Mouse (Mus musculus): ENCODE results near the gene Vps54. TPM values are rescaled to one million over a fixed set of nuclear protein-coding genes. Genes with fewer than 3 reads are reported as not detected.
A peak's percentile ranks its signal among the peaks of the same experiment; 100 is the strongest.
"Not testable (repeated sequence)": the region's sequence is repeated elsewhere in the genome, so short reads cannot be mapped to it uniquely, and the experiment has no call there.

Vps54 gene
- 22.9 and 25.2 TPM in 2 replicates for polyA plus RNA-seq (2012; rRNA removed)

DNA sequence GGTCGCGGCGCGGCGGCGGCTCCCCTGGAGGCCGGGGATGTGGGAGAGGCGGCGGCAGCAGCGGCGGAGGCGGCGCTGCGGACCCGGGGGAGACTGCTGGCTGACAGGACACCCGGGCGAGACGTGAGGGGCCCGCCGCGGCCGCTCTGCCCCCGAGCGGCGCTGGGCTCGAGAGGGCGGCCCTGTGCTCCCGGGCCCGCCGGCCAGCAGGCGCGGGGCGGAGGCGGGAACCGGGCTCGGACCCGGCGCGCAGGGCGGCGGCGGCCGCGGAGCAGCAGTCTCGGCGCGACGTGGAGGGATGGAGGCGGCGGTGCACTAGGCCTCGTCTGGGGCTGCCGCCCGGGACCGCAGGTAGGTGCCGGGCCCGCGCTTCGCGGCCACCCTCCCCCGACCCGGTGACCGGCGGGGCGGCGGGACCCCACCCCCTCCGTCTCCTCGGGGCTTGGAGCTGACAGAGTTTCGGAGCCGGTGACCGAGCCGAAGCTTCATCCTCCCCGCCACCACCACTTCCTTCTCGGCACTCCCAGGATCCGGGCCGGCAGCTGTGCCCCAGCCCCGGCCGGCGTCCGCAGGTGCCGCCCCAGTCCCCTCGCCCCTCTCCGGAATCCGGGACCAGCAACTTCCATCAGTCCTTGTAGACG is at the start of gene Vps54:
Gene Vps54, plus strand, starts transcription at position 261 of the 641 bp plus-strand sequence.
- TF ChIP-seq POLR2A (IDR thresholded peaks at IDR 0.05; ENCODE audit: extremely low read depth, insufficient read depth, low read length) (no peak), CTCF (IDR thresholded peaks at IDR 0.05; ENCODE audit: extremely low read depth, insufficient read depth, low read length) (no peak)
- H3K4me1 ChIP-seq (ENCODE audit: control insufficient read depth, insufficient read depth, low read length), result peaks cover 2% of the 10 kb centered on the region; the same call in 1 of the 2 replicates
- H3K4me3 ChIP-seq (ENCODE audit: insufficient read depth, low read length), result peak within 1 kb of the TSS; percentile 74
- peak within 1 kb of the TSS; percentile 92 for H3K27ac ChIP-seq (ENCODE audit: insufficient read depth, low read length)

DNA sequence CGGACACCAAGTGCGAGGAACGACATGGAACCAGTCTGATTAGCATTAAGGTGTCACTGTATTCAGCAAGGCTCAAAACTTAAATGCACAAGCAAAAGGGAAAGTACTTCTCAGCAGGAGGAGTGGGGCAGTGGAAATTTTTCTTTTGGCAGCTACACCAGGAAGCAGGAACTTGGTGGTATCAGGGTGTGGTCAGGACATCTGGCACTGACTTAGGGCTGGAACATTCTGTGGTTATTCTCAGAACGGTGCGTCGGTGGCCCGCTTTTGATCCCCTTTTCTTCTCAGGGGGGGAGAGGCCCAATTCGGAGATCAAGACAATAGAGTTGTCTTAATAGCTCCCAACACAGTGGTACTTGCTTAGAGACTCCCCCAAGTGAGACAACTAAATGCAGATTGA is 47.3 kb upstream of the Vps54 start:
- H3K4me1 ChIP-seq (ENCODE audit: control insufficient read depth, insufficient read depth, low read length); H3K4me3 ChIP-seq (ENCODE audit: insufficient read depth, low read length); H3K27ac ChIP-seq (ENCODE audit: insufficient read depth, low read length): not testable (repeated sequence)

DNA sequence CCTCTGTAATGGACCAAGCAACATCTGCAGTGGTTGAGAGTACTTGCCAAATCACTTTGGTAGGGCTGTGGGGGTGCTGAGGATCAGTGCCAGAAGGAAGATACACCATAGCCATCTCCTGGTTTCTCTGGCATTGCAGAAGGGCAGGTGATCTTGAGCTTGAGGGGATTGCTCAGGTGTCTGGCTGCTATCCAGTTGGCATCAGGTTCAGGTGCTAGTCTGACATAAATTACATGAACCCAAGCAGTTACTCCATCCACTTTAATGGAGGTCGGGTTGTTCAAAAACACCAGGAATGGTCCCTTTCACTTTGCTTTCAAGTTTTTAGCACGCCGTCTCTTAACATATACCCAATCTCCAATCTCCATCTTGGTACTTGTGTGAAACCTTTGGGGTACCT is 44.2 kb upstream of the Vps54 start:
- Histone ChIP-seq H3K4me3 (ENCODE audit: insufficient read depth, low read length) (no peak overlapping the region), H3K27ac (ENCODE audit: insufficient read depth, low read length) (no peak overlapping the region), H3K4me1 (ENCODE audit: control insufficient read depth, insufficient read depth, low read length) (peaks cover 5% of the 10 kb centered on the region)
- TF ChIP-seq POLR2A (IDR thresholded peaks at IDR 0.05; ENCODE audit: extremely low read depth, insufficient read depth, low read length), result no peak
- TF ChIP-seq CTCF (IDR thresholded peaks at IDR 0.05; ENCODE audit: extremely low read depth, insufficient read depth, low read length), result no peak

DNA sequence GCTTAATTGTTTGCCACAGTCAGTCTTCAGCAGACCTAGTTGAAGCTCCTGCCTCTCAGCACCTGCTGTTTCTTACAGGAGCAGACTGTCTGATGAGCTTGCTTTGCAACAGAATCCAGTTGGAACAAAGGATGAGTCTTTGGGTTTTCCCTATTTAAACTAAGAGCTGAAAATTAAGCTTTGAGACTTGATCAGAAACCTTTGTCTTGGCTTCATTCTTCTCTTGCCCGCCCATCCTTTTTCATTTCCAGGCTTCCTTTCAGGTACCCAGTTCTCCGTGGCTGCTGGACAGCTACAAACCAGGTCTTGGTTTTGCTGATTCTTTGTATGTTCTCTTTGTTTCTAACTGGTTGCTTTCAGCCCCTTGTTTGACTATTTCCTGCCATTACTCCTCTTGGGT is 30.0 kb upstream of the Vps54 start:
- H3K4me3 ChIP-seq (ENCODE audit: insufficient read depth, low read length), result no peak overlapping the region
- TF ChIP-seq CTCF (IDR thresholded peaks at IDR 0.05; ENCODE audit: extremely low read depth, insufficient read depth, low read length) (no peak), POLR2A (IDR thresholded peaks at IDR 0.05; ENCODE audit: extremely low read depth, insufficient read depth, low read length) (no peak)
- H3K4me1 ChIP-seq (ENCODE audit: control insufficient read depth, insufficient read depth, low read length), result no peaks in the 10 kb centered on the region
- no peak overlapping the region for H3K27ac ChIP-seq (ENCODE audit: insufficient read depth, low read length)

DNA sequence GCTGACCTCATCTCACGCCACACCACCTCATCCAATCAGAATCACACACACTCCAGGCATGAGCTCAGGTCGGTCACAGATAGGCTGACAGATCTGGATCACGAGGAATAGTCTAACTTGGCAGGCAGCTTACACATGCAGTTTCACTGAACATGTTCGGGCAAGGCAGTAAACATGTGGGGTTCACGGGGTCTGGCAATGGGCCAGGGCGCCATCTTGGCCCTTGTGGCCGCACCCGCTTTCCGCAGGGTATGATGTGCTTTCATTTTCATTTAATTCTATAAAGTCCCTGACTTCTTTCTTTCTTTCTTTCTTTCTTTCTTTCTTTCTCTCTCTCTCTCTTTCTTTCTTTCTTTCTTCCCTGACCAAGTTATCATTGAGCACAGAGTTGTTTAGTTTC is 29.4 kb upstream of the Vps54 start:
- not testable (repeated sequence) for H3K27ac ChIP-seq (ENCODE audit: insufficient read depth, low read length); H3K4me1 ChIP-seq (ENCODE audit: control insufficient read depth, insufficient read depth, low read length); H3K4me3 ChIP-seq (ENCODE audit: insufficient read depth, low read length)

DNA sequence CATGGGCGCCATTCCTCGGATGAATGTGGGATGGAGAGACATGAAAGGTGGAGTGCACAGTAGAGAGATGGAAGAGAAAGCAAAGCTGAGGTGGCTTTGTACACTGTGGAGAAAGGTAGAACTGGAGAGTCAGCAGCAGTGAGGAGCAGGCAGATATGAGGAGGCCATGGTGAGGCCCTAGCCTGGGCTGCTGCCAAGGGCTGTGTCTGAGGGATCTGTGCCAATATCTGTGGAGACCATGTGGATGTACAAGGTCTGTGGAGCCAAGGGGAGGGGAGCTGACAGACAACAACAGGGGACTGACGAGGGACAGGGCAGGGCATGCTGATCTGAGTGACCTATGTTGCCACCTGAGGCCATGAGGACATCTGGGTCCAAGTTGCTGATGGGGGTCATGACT is 21.7 kb upstream of the Vps54 start:
- Histone ChIP-seq H3K4me1 (ENCODE audit: control insufficient read depth, insufficient read depth, low read length) (no peaks in the 10 kb centered on the region), H3K4me3 (ENCODE audit: insufficient read depth, low read length) (no peak overlapping the region), H3K27ac (ENCODE audit: insufficient read depth, low read length) (no peak overlapping the region)
- no peak for TF ChIP-seq POLR2A (IDR thresholded peaks at IDR 0.05; ENCODE audit: extremely low read depth, insufficient read depth, low read length)
- TF ChIP-seq CTCF (IDR thresholded peaks at IDR 0.05; ENCODE audit: extremely low read depth, insufficient read depth, low read length), result no peak

DNA sequence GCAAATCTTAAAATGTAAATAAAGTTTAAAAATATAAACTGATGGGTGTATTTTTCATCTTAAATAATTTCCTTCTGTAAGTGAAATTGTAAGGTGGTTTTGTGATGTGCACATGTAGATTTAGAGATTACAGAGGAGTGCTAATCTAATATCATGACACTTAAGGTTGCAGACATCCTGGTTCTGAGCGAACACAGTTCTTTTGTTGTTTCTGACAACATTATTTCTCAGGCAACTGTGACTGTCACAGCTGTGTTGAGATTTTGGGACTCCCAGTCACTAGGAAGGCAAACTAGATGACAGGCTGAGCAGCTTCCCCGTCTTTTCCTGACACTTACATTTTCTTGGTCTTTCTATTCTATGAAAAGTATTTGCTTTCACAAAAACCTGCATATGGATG is 19.8 kb upstream of the Vps54 start:
- TF ChIP-seq POLR2A (IDR thresholded peaks at IDR 0.05; ENCODE audit: extremely low read depth, insufficient read depth, low read length) (no peak), CTCF (IDR thresholded peaks at IDR 0.05; ENCODE audit: extremely low read depth, insufficient read depth, low read length) (no peak)
- Histone ChIP-seq H3K4me3 (ENCODE audit: insufficient read depth, low read length) (no peak overlapping the region), H3K4me1 (ENCODE audit: control insufficient read depth, insufficient read depth, low read length) (no peaks in the 10 kb centered on the region; the same call in 1 of the 2 replicates)

DNA sequence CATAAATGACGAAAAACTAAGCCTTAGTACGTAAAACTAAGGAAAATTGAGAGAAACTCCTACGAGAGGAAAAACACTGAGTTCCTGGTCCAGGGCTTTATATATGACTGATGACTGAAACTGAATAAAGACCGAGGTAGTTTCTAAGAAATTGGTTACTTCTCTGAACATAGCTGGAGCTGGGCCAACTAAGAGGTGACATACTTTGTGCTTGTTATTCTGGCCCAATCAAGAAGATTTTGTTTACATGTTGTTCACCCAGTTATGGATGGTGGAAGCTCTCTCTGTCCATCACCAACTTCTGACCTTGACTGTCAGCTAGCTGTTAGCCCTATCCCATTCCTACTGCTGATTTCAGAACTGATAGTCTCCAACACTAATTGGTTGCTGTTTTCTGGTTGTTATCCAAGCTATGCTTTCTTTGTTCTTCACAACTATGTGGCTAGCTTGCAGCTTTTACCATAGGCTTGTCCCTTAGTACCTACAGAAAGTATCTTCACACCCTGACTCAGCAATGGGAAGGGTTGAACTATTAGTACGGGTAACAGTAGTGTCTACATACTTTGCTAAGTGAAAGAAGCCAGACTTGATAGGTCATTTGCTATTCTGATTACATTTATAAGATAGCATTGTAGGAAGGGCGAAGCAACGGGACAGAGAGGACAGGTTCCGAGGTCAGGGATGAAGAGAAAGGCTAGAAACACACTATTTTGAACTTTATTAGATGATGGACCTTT is 19.1 kb upstream of the Vps54 start:
- Histone ChIP-seq H3K4me1 (ENCODE audit: control insufficient read depth, insufficient read depth, low read length) (no peaks in the 10 kb centered on the region; the same call in 1 of the 2 replicates), H3K27ac (ENCODE audit: insufficient read depth, low read length) (no peak overlapping the region), H3K4me3 (ENCODE audit: insufficient read depth, low read length) (no peak overlapping the region)
- TF ChIP-seq POLR2A (IDR thresholded peaks at IDR 0.05; ENCODE audit: extremely low read depth, insufficient read depth, low read length) (no peak), CTCF (IDR thresholded peaks at IDR 0.05; ENCODE audit: extremely low read depth, insufficient read depth, low read length) (no peak)

More for the DNA sequence above, 19.8 kb upstream of the Vps54 start:
- no peak overlapping the region for H3K27ac ChIP-seq (ENCODE audit: insufficient read depth, low read length)

DNA sequence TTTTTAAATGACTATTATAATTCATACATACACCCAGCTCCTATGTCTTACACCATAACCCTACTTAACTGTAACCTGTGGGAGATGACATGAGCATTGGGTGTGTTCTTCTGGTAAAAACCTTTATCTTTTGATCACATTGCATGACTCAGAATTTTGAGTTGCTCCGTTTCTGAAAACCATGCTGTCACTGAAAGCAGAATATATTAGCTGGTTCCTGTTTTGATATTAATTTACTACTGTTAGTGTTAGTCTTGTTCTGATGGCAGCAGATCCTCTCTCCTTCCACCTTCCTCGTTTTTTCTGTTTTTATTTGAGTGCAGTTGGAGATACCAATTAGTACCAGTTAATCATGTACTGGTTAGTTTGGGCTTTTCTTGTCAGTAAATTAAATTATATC is 18.3 kb upstream of the Vps54 start:
- TF ChIP-seq CTCF (IDR thresholded peaks at IDR 0.05; ENCODE audit: extremely low read depth, insufficient read depth, low read length), result no peak
- TF ChIP-seq POLR2A (IDR thresholded peaks at IDR 0.05; ENCODE audit: extremely low read depth, insufficient read depth, low read length), result no peak
- Histone ChIP-seq H3K4me1 (ENCODE audit: control insufficient read depth, insufficient read depth, low read length) (no peaks in the 10 kb centered on the region; the same call in 1 of the 2 replicates), H3K27ac (ENCODE audit: insufficient read depth, low read length) (no peak overlapping the region)

DNA sequence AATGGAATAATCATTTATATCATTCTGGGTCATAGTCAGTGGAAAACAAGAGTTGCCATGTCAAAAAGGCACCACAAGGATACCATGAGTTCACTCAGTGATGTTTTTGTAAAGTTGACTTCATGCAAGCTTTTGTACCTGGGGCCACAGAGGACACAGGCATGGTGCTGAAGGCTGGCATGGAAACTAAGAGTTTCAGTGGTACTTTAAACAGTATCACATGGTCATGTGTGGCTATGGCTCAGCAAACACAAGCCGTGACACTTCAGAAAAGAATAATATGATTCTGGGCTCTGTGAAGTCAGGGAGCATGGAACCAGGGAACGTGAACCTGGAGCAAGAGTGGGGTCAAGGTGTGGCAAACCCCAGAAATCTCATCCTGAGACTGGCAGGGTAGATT is 17.7 kb upstream of the Vps54 start:
- TF ChIP-seq POLR2A (IDR thresholded peaks at IDR 0.05; ENCODE audit: extremely low read depth, insufficient read depth, low read length), result no peak
- TF ChIP-seq CTCF (IDR thresholded peaks at IDR 0.05; ENCODE audit: extremely low read depth, insufficient read depth, low read length), result no peak
- Histone ChIP-seq H3K4me1 (ENCODE audit: control insufficient read depth, insufficient read depth, low read length) (no peaks in the 10 kb centered on the region; the same call in 1 of the 2 replicates), H3K4me3 (ENCODE audit: insufficient read depth, low read length) (no peak overlapping the region), H3K27ac (ENCODE audit: insufficient read depth, low read length) (no peak overlapping the region)

More for the DNA sequence above, 18.3 kb upstream of the Vps54 start:
- no peak overlapping the region for H3K4me3 ChIP-seq (ENCODE audit: insufficient read depth, low read length)
